Mouse (Mus musculus): Measurements from ENCODE around the gene Slc22a21. TPM values are rescaled to one million over a fixed set of nuclear protein-coding genes. Genes with fewer than 3 reads are reported as not detected.

The Slc22a21 gene
- 1 to 10 TPM in 1 of 2 experiments, under 1 TPM in 1; 0.26 to 1.2 TPM for polyA plus RNA-seq (2017; shearing (Covaris generic))

DNA sequence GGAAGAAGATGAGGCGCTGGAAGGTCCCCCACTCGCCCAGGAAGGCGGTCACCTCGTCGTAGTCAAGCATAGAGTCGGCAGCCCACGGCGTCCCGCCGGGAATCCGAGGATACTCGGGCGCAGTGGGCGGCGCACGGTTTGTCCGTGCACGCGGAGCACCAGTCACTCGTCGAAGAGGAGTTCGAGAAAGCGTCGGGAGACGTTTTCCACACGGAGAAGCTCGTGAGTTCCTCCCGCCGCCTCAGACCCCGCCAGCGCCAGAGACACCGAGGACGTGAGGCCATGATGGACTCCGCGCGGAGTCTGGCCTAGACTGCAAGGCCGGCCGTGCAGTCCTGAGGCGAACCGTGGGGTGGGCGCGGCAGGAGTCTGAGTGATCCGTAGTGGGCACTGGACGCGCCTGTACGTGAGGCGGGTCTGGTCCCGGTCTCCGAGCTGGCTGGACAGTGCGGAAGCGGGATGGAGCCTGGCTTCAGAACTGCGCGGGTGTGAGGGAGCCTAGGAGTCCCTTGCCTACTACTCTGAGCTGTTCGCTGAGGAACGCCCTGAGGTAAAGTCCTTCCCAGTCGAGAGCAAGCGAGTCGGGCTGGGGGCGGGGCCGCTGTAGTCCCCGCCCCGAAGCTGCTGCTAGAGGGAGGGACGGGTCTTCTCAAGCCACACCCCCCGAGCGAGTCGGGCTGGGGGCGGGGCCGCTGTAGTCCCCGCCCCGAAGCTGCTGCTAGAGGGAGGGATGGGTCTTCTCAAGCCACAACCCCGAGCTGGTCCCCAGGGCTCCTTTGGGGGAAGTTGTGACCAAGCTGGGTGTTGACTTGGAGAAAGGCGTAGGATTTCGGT is at the start of gene Slc22a21:
TSS of gene Slc22a21 (minus strand) at position 545 of the 834 bp plus-strand sequence.

DNA sequence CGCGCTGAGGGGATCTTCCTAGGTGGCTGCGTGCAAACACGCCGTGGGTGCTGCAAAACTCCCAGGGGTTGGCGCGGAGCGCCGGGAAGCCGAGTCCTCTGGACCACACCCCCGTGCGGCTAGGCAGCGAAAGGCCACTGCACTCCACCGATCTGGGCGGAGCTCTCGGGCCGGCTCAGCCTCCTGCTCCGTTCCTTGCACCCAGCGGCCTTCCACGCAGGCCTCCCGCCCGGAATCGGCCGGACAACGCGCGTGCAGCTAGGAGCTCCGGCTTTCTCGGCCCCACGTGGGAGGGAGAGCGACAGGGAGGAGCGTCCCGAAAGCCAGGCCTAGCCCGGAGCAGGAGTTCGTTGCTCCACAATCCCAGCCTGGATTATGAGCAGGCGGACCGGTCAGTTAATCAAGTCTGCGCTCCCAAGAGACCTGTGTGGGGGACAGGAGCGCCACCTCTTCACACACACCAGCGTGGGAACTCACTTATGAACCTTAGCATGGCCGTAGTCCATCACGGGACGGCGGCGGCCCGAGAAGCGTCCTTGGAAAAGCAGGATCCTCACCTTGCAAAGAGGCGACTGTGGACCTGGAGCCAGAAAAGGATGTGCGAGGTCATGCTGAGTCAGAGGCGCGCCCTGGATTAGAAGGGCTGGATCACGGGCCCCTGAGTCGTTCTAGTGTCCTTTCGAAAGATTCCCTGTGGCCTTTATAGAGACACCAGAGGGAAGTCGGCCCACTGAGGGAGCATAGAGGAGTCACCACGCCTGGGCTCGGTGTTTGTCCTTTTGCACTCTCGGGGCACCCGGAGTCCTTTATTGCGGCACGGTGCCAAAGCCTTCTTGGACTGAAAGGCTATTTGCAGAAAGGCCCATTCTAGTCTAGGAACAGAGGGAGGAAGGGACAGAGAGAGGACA is 48.2 kb upstream of the Slc22a21 start, which contains the start of gene Slc22a4:
TSS of gene Slc22a4 (minus strand) at position 47 of the 908 bp plus-strand sequence.

Other genes starting within 250 kb of the Slc22a21 start
- gene Irf1, start 210.3 kb downstream of the Slc22a21 start, polyA plus RNA-seq (2017; shearing (Covaris generic)), result 100 to 1,000 TPM; 403 to 437 TPM
- 1 to 10 TPM; 2.8 to 3.0 TPM for gene Gm17334, start 207.1 kb downstream of the Slc22a21 start, polyA plus RNA-seq (2017; shearing (Covaris generic))
- gene Gm12216, start 121.1 kb downstream of the Slc22a21 start, polyA plus RNA-seq (2017; shearing (Covaris generic)), result 10 to 100 TPM; 41.9 to 52.3 TPM
- gene Slc22a5, start 88.7 kb downstream of the Slc22a21 start, polyA plus RNA-seq (2017; shearing (Covaris generic)), result 10 to 100 TPM; 17.8 to 19.1 TPM
- gene Slc22a4, start 47.8 kb upstream of the Slc22a21 start, polyA plus RNA-seq (2017; shearing (Covaris generic)), result under 1 TPM in 1 of 2 experiments, not detected in 1; 0.54 TPM
- 100 to 1,000 TPM in 1 of 2 experiments, 1 to 10 TPM in 1; 2.8 to 154 TPM for gene Pdlim4, start 88.7 kb upstream of the Slc22a21 start, polyA plus RNA-seq (2017; shearing (Covaris generic))
- under 1 TPM in 1 of 2 experiments, not detected in 1; 0.42 TPM for gene P4ha2, start 119.8 kb upstream of the Slc22a21 start, polyA plus RNA-seq (2017; shearing (Covaris generic))